Mouse (Mus musculus) neural tube, embryonic 12.5 days (tissue): ENCODE data around the gene Gm10563. TPM values are rescaled to one million over a fixed set of nuclear protein-coding genes. Genes with fewer than 3 reads are reported as not detected.

ENCODE experiments used
- ATAC-seq: fragments of 200-750 bp; cut with Nextera tagmentation; 2 replicates; pipeline ENCODE4 v1.8.0; 2017; ENCODE audit warnings: low read depth, mild to moderate bottlenecking, moderate TSS enrichment, moderate library complexity; ENCODE audit not compliant: low FRiP score
- H3K27ac ChIP-seq: fragments of 300-500 bp; sonication (generic); 2 replicates; pipeline ENCODE4 v1.5.1; 2016
- H3K27me3 ChIP-seq: fragments of 300-500 bp; sonication (generic); replicated peaks from 2 replicates; pipeline ENCODE4 v1.6.1; 2016; ENCODE audit warnings: mild to moderate bottlenecking
- H3K36me3 ChIP-seq: fragments of 300-500 bp; sonication (generic); 2 replicates; pipeline ENCODE4 v1.6.1; 2016; ENCODE audit warnings: mild to moderate bottlenecking
- H3K4me1 ChIP-seq: fragments of 300-500 bp; sonication (generic); 2 replicates; pipeline ENCODE4 v1.6.1; 2016
- H3K4me2 ChIP-seq: fragments of 300-500 bp; sonication (generic); replicated peaks from 2 replicates; pipeline ENCODE4 v1.6.1; 2016; ENCODE audit warnings: mild to moderate bottlenecking
- H3K4me3 ChIP-seq: fragments of 300-500 bp; sonication (generic); 2 replicates; pipeline ENCODE4 v1.5.1; 2016
- H3K9ac ChIP-seq: fragments of 300-500 bp; sonication (generic); 2 replicates; pipeline ENCODE4 v1.6.1; 2016; ENCODE audit warnings: mild to moderate bottlenecking
- H3K9me3 ChIP-seq: fragments of 300-500 bp; sonication (generic); 2 replicates; pipeline ENCODE4 v1.6.1; 2016; ENCODE audit warnings: mild to moderate bottlenecking
- WGBS: fragments of 180-500 bp; shearing (Covaris S2); methylation state at CpG from one replicate; pipeline ENCODE4 v1.1.7; 2016; 5-methylcytosine and 5-hydroxymethylcytosine counted together
- polyA plus RNA-seq: library from polyadenylated mRNA; unstranded; fragments of >200 nt; fragmentation: Nextera tagmentation; extraction: Ambion mirVana; gene quantifications from 2 replicates; pipeline ENCODE4 v1.2.1, GENCODE M21; 2016

The Gm10563 gene
- polyA plus RNA-seq, 1 experiment from 2014 or later, result not detected

- WGBS, result under 1% methylated on average over 73 of the region's 73 CpGs
- Histone ChIP-seq H3K27me3 (no peaks in the 10 kb centered on the region), H3K4me1 (peaks cover 13% of the 10 kb centered on the region), H3K9ac (peak within 1 kb of the TSS; percentile 77), H3K4me2 (peak within 1 kb of the TSS; percentile 94), H3K4me3 (peak within 1 kb of the TSS; percentile 81), H3K36me3 (no peaks in the 10 kb centered on the region; the same call in 1 of the 2 replicates), H3K9me3 (no peaks in the 10 kb centered on the region), H3K27ac (peak within 1 kb of the TSS; percentile 53; the same call in 1 of the 2 replicates)
- ATAC-seq, result peak; percentile 98
These were observed 23.7 kb upstream of the Gm10563 start, which contains the start of gene Mib2 for GRCm38 (mm10) chr4:155668689-155669597. Gene Mib2 (minus strand): TSS chr4:155669198.

GRCm38 (mm10) chr4:155666903-155667302 lies 21.7 kb upstream of the Gm10563 start:
- Histone ChIP-seq H3K27me3 (no peaks in the 10 kb centered on the region), H3K27ac (no peak overlapping the region), H3K9ac (no peak overlapping the region), H3K4me2 (no peak overlapping the region), H3K4me3 (no peak overlapping the region), H3K36me3 (peaks cover 3% of the 10 kb centered on the region; the same call in 1 of the 2 replicates), H3K9me3 (no peaks in the 10 kb centered on the region), H3K4me1 (peaks cover 13% of the 10 kb centered on the region)
- no peak for ATAC-seq

GRCm38 (mm10) chr4:155660641-155661040 lies 15.4 kb upstream of the Gm10563 start:
- Histone ChIP-seq H3K27me3 (peaks cover 11% of the 10 kb centered on the region), H3K9ac (no peak overlapping the region), H3K27ac (no peak overlapping the region), H3K9me3 (no peaks in the 10 kb centered on the region), H3K4me2 (no peak overlapping the region), H3K4me3 (no peak overlapping the region), H3K36me3 (peaks cover 39% of the 10 kb centered on the region), H3K4me1 (no peaks in the 10 kb centered on the region)
- ATAC-seq, result no peak
- 90% methylated on average over 12 of the region's 12 CpGs for WGBS

- Histone ChIP-seq H3K36me3 (peaks cover 39% of the 10 kb centered on the region), H3K4me2 (no peak overlapping the region), H3K27ac (no peak overlapping the region), H3K9ac (no peak overlapping the region), H3K4me1 (peaks cover 14% of the 10 kb centered on the region), H3K27me3 (peaks cover 27% of the 10 kb centered on the region), H3K4me3 (no peak overlapping the region), H3K9me3 (no peaks in the 10 kb centered on the region)
- no peak for ATAC-seq
- WGBS, result 93% methylated on average over 10 of the region's 10 CpGs
These were observed 13.8 kb upstream of the Gm10563 start for GRCm38 (mm10) chr4:155658961-155659360.

GRCm38 (mm10) chr4:155656214-155656751 lies 11.1 kb upstream of the Gm10563 start:
- Histone ChIP-seq H3K9ac (no peak overlapping the region), H3K4me1 (peaks cover 28% of the 10 kb centered on the region), H3K4me2 (no peak overlapping the region), H3K27ac (no peak overlapping the region), H3K27me3 (peaks cover 54% of the 10 kb centered on the region), H3K4me3 (no peak overlapping the region), H3K36me3 (peaks cover 41% of the 10 kb centered on the region), H3K9me3 (no peaks in the 10 kb centered on the region)
- 87% methylated on average over 13 of the region's 13 CpGs for whole genome bisulfite sequencing
- no peak for ATAC-seq

- Histone ChIP-seq H3K27me3 (peaks cover 64% of the 10 kb centered on the region), H3K36me3 (peaks cover 48% of the 10 kb centered on the region), H3K4me2 (peak overlapping the region; percentile 73), H3K9me3 (no peaks in the 10 kb centered on the region), H3K27ac (no peak overlapping the region), H3K9ac (peak overlapping the region; percentile 18; the same call in 1 of the 2 replicates), H3K4me3 (peak overlapping the region; percentile 38), H3K4me1 (peaks cover 28% of the 10 kb centered on the region)
- 2% methylated on average over 52 of the region's 52 CpGs for WGBS
- peak; percentile 48 for ATAC-seq
These were observed 9.5 kb upstream of the Gm10563 start for GRCm38 (mm10) chr4:155654456-155655298.

- Histone ChIP-seq H3K27ac (no peak overlapping the region), H3K4me1 (peaks cover 28% of the 10 kb centered on the region), H3K9me3 (no peaks in the 10 kb centered on the region), H3K9ac (no peak overlapping the region), H3K36me3 (peaks cover 49% of the 10 kb centered on the region), H3K4me2 (peak overlapping the region; percentile 73), H3K4me3 (peak overlapping the region; percentile 38), H3K27me3 (peaks cover 64% of the 10 kb centered on the region)
- no peak for ATAC-seq
- 5% methylated on average over 6 of the region's 6 CpGs for WGBS
These were observed 8.9 kb upstream of the Gm10563 start for GRCm38 (mm10) chr4:155654183-155654455.

- peaks cover 49% of the 10 kb centered on the region for H3K36me3 ChIP-seq
- H3K27ac ChIP-seq, result no peak overlapping the region
- peak; percentile 46 for ATAC-seq
These were observed 8.4 kb upstream of the Gm10563 start for GRCm38 (mm10) chr4:155653451-155654182.

GRCm38 (mm10) chr4:155653086-155653450 lies 7.9 kb upstream of the Gm10563 start, which contains the start of gene Mmp23:
Gene Mmp23 (minus strand): TSS chr4:155653384.
- no peaks in the 10 kb centered on the region for H3K9me3 ChIP-seq
- H3K27ac ChIP-seq, result no peak within 1 kb of the TSS
- peak within 1 kb of the TSS; percentile 55 for H3K9ac ChIP-seq
- H3K36me3 ChIP-seq, result peaks cover 50% of the 10 kb centered on the region
- H3K4me2 ChIP-seq, result peak within 1 kb of the TSS; percentile 73
- ATAC-seq, result peak; percentile 44
- peak within 1 kb of the TSS; percentile 38 for H3K4me3 ChIP-seq
- WGBS, result under 1% methylated on average over 33 of the region's 33 CpGs
- H3K27me3 ChIP-seq, result peaks cover 64% of the 10 kb centered on the region
- H3K4me1 ChIP-seq, result peaks cover 28% of the 10 kb centered on the region

More at GRCm38 (mm10) chr4:155653451-155654182, 8.4 kb upstream of the Gm10563 start:
- Histone ChIP-seq H3K27me3 (peaks cover 64% of the 10 kb centered on the region), H3K9me3 (no peaks in the 10 kb centered on the region), H3K4me2 (peak overlapping the region; percentile 73), H3K4me1 (peaks cover 28% of the 10 kb centered on the region), H3K9ac (peak overlapping the region; percentile 55), H3K4me3 (peak overlapping the region; percentile 38)
- WGBS, result 3% methylated on average over 31 of the region's 31 CpGs

- ATAC-seq, result no peak
- Histone ChIP-seq H3K4me2 (peak overlapping the region; percentile 73), H3K27me3 (peaks cover 64% of the 10 kb centered on the region), H3K4me1 (peaks cover 28% of the 10 kb centered on the region), H3K4me3 (peak overlapping the region; percentile 38), H3K9me3 (no peaks in the 10 kb centered on the region), H3K9ac (peak overlapping the region; percentile 55), H3K27ac (no peak overlapping the region), H3K36me3 (peaks cover 53% of the 10 kb centered on the region)
- 20% methylated on average over 36 of the region's 36 CpGs for WGBS
These were observed 7.3 kb upstream of the Gm10563 start for GRCm38 (mm10) chr4:155652283-155653085.
